Mouse (Mus musculus): ENCODE data around the gene Primpol.
A peak's percentile ranks its signal among the peaks of the same experiment; 100 is the strongest.

Primpol gene

DNA sequence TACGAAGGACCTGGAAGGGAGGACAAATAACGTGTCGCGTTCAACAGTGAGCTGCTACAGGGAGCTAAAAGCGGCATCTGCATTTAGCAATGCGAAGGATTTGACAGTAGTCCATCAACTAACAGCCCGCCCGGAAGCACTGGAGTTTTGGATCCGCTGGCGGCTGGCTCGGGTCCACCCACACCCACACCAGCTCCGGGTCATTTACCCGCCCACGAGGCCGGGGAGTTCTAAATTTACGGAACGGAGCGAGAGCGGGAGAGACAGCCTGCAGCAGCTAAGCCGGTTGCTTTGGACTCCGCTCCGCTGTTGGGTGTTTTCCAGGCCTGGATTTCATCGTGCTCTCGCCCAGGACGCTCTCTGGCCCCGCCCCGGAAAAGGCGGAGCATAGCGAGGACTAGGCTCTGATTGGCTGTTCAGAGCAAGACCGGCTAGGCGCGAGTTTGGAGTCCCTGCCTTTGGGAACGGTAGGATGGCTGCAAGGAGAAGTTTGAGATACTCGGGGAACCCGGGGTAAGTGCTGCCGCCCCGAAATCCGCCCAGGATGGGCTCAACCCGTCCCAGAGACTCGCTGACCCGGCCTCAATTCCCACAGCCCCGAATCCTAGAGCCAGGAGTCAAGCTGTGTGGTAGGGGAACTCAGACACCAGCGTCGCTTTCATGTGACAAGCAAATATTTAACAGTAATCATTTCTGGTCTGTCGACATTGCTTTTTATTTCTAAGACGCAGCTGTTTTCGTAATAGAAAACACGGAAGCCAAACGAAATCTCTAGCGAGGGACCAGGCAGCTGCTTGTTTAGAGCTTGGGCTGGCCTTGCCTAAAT lies 65.2 kb downstream of the Primpol start, which contains the start of gene Cenpu:
Gene Cenpu, plus strand, starts transcription at position 414 of the 826 bp plus-strand sequence.
- peak; percentile 100 for DNase-seq

DNA sequence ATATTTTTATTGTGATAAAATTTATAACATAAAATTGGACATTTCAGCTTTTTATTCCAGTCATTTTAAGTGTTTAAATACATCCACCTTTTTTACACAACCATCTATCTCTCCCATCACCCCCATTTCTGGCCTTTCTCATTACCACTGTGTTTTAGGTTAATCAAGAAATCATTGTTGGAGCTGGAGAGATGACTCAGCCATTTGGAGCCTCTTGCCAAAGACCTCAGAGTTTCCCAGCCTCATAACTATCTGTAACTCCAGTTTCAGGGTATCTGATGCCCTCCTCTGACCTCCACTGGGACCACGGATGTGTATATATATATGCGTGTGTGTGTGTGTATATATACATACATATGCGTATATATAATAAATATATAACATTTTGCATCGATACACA lies 66.0 kb downstream of the Primpol start:
- DNase-seq: no peak

DNA sequence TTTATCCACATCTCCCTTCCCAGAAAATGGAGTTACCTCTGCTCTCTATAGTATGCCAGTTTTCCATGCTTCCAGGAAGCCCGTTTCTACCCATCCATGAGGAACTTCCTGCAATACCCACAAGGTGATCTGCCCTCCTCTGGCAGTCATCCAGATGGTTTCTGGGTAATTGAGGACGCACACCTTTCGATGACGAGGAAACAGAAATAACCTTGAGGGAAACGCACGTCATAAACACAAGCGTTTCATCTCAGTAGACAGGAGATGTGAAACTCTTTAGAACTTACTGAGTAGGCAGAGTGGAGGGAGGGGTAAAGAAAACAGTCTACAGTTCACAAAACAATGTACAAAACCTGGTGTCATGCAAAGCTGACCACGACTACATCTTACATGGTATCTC lies 67.0 kb downstream of the Primpol start:
- no peak for DNase-seq

DNA sequence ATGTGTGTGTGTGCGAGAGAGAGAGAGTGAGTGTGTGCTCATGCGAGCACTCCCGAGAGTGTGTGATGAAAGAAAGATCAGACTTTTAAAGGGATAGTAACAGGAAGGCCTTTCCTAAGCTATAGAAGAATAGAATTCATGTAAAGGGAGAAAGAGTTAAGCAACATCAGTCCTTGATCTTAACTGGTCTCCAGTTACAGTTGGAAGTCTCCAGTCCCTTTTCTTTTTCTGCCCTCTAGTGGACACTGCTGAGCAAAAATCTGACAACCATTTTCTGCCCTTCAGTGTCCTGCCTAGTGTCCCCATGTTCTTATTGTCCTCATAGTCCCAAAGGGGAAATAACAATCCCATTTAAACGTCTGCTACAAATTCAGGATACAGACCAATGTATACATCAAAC lies 69.8 kb downstream of the Primpol start:
- DNase-seq: peak; percentile 81

DNA sequence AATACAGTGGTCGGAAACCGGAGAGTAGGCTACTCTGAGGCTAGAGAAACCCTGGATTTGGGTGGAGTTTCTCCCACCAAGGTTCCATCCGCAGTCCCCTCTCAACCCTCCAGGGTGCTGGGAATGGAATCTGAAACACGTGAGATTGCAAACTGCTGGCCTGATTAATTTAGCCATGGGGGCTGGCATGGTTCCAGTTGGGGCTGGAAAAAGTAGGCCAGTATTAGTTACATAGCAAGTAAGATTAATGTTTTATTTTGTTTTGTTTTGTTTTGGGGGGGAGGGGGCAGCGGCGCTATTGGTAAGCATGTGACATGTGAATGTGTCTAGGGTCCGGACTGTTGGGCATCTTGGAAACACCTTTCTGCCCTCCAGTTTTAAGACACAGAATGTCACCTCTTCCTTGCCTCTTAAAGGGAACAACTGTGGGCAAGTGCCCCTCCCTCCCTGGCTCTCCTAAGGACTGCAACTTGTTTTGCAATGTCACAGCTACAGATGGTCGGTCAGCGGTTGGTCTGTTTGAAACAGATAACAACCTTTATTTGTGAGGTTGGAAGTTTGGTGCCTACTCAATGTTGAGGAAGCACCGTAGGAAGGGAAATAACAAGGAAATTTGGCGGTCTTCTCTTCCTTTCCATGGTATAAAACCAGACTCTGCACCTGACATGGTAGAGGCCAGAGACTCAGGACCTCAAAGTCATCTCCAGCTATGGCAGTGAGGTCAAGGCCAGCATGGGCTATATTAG lies 70.4 kb downstream of the Primpol start:
- DNase-seq: peak; percentile 92

DNA sequence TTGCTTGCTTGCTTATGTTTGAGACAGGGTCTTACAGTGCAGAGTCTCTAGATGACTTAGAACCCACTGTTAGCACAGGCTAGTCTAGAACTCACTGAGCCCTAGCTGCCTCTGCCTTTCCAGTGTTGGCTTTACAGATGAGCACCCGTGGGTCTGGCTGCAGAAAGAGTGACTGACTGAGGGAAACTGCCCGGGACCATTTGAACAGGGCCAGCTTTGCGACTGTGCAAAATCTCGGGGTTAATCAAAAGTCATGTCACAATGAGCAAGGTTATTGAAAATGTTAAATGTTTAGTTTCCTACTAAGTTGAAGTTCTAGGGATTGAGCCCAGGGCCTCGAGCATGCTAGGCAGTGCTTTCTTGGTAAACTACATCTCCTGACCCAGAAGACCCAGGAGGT lies 71.2 kb downstream of the Primpol start:
- DNase-seq: peak; percentile 45

DNA sequence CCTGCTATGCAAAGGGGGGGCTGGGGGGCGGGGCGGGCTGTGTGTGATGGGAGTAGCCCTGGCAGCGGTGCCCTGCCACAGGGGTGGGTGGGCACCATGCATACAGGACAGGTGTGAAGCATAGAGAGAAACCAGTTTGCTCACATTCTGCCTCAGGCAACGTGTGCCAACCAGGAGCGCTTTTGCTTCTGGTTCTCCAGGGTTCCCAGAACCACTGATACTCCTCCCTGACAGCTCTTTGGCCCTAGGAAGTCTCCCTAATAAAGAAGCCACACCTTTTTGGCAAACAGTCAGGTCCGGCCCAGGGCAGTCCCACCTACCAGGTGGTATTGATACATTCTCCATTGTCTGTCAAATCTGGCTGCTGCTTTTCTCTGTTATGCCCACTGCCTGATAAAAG lies 73.3 kb downstream of the Primpol start:
- no peak for DNase-seq

DNA sequence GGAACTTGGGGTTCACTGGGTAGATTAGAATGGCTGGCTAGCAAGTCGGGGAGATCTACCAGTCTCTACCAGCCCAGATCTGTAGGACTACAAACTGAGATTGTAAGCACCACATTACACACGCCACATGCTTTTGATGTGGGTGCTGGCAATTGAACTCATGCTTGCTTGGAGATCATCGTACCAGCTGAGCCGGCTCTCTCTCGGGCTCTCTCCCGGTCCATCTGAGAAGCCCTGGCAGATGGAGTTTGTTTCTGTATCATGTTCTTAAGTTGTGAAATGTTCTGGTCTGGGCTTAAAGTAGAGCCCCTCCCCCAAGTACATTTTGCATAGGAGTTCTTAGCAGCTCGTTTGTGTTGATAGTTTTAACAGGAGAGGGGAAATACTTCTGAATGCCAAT lies 73.8 kb downstream of the Primpol start:
- DNase-seq: no peak

DNA sequence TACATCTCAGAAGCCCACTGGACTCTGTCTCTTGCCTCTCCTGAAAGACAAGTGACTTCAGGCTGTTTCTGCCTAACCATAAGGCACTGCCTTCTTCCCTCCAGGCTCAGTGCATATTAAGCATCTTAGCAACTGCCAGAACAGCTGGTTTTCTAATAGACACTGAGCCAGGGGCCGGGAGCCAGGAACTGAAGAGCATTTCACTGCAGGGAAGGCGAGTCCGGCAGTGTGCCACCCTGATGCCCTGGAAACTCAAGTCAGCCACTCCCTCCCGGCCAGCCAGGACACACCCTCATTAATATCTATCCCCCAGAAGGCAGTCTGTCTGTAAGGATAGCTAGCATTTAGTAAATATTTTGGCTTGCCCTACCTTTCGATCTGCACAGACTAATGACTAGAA lies 77.3 kb downstream of the Primpol start:
- DNase-seq: peak; percentile 39

DNA sequence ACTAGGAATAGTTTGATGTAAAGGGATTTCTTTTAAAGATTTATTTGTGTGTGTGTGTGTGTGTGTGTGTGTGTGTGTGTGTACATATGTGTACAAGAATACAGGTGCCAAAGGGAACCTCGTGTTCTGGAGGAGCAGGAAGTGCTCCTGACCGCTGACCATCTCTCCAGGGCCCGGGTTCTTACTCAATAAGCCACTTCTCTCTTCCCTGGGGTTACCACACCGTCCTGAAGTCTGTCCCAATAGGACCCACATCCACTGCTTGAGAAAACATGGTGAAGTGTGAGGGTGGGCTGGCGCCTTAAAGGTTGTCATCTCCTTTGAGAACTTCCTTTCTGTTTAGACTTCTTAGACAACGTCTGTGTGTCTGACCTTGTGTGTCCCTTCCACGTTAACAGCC lies 83.1 kb downstream of the Primpol start:
- DNase-seq: no peak

DNA sequence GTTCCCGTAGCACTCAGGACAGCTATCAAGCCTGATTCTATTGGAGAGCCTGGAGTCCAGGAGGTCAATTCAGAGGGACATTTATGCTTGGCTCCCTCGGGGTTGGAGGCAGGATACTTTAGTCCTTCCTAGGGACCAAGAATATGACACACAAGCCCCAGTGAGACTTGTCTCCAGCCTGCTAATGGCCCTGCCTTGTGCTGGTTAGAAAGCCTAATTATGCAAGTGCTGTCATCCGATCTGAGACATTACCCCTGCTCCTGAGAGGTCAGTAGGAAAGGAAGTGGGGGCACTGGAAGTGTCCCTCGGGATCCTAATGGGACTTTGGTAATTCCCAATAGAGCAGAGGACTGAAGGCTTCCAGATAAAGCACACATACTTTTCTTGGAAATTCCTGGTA lies 86.5 kb downstream of the Primpol start:
- no peak for DNase-seq

DNA sequence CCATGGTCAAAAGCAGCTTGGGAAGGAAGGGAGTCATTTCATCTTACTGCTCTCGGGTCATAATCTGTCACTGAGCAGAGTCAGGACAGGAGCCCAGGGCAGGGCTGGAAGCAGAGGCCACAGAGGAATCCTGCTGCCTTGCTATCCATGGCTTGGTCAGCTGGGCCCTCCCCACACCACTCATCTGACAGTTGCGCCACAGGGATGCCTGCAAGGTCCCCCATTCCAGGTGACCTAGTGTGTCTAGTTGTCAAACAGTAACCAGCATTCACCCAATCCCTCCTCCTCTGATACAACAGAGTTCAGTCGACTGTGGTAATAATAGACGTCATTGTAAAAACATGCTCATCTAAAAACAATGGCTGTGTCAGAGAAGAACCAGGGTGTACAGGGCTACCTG lies 87.5 kb downstream of the Primpol start:
- peak; percentile 32 for DNase-seq

DNA sequence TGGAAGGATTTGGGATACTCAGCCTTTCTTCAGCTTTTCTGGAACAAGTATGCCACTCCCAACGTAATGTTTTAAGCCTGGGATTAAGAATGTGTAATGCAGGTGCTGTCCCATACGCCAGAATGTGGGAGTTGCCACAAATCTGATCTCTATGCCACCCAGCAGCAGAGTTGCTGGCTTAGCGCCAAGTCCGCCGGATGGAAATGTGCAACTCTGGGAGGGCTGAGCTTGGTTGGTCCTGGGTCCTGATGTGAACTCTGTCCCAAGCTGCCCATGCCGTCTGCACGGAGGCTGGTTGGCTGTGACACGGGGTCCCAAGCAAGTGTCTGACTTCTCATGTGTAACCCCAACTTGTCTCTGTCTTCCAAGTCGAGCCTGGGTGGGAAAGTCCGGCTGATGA lies 90.2 kb downstream of the Primpol start:
- peak; percentile 67 for DNase-seq

DNA sequence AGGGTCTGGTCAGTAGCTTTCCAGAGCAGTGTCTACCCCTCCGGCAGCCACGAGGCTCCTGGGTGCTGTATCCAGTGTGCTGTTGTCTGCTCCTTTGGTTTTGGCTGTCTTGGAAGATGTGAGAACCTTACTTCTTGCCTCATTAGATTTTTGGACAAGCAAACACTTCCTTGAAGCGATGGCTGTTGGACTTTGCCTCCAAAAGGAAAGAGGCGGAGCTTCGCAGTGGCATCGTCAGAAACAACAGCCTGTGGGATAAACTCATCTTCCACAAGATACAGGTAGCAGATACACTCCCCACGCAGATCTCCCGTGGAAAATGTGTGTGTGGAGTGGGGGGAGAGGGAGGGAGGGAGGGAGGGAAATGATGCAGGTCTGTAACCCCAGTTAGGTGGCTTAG lies 90.9 kb downstream of the Primpol start:
- DNase-seq: peak; percentile 31
